In genomic region chr3:108200329-108201323, GRCm38 (mm10) we compare ENCODE assay signal across 8 mouse cellular contexts. TPM values are rescaled to one million over a fixed set of nuclear protein-coding genes. Genes with fewer than 3 reads are reported as not detected.
A peak's percentile ranks its signal among the peaks of the same experiment; 100 is the strongest.
DNase-seq lines count a peak whose midpoint lies in the region; ATAC-seq and TF ChIP-seq lines count a peak whose summit lies in the region.

TSS of gene Cyb561d1 (minus strand) at chr3:108201212.

- H3K36me3 ChIP-seq in heart, embryonic 10.5 days = peaks cover 48% of the 10 kb centered on the region
- peaks cover 41% of the 10 kb centered on the region for H3K36me3 ChIP-seq in kidney, embryonic 15.5 days
- peaks cover 41% of the 10 kb centered on the region for H3K36me3 ChIP-seq in limb, embryonic 15.5 days
- peaks cover 26% of the 10 kb centered on the region for H3K36me3 ChIP-seq in midbrain, postnatal 0 days (ENCODE audit: insufficient read depth, low read length)

- peak within 1 kb of the TSS; percentile 90 for H3K27ac ChIP-seq in heart, embryonic 10.5 days
- H3K27ac ChIP-seq in kidney, embryonic 15.5 days = peak within 1 kb of the TSS; percentile 95
- peak within 1 kb of the TSS; percentile 85 for H3K27ac ChIP-seq in limb, embryonic 15.5 days
- H3K27ac ChIP-seq in midbrain, postnatal 0 days (ENCODE audit: low read depth, low read length) = peak within 1 kb of the TSS; percentile 69

- 2% methylated on average over 44 of the region's 44 CpGs for WGBS in heart, embryonic 10.5 days
- WGBS in kidney, embryonic 15.5 days = 3% methylated on average over 44 of the region's 44 CpGs
- 3% methylated on average over 44 of the region's 44 CpGs for WGBS in limb, embryonic 15.5 days
- 3% methylated on average over 44 of the region's 44 CpGs for whole genome bisulfite sequencing in midbrain, postnatal 0 days

- H3K9me3 ChIP-seq in heart, embryonic 10.5 days = no peaks in the 10 kb centered on the region
- no peaks in the 10 kb centered on the region for H3K9me3 ChIP-seq in kidney, embryonic 15.5 days (replicated peaks)
- H3K9me3 ChIP-seq in limb, embryonic 15.5 days = no peaks in the 10 kb centered on the region
- H3K9me3 ChIP-seq in midbrain, postnatal 0 days (ENCODE audit: low read length) = no peaks in the 10 kb centered on the region

- no peaks in the 10 kb centered on the region; the same call in 1 of the 2 replicates for H3K27me3 ChIP-seq in heart, embryonic 10.5 days (ENCODE audit: insufficient read depth, poor library complexity, severe bottlenecking)
- H3K27me3 ChIP-seq in kidney, embryonic 15.5 days = no peaks in the 10 kb centered on the region
- no peaks in the 10 kb centered on the region for H3K27me3 ChIP-seq in limb, embryonic 15.5 days
- H3K27me3 ChIP-seq in midbrain, postnatal 0 days (ENCODE audit: insufficient read depth, low read length) = no peaks in the 10 kb centered on the region

- H3K9ac ChIP-seq in kidney, embryonic 15.5 days = peak within 1 kb of the TSS; percentile 63
- H3K9ac ChIP-seq in limb, embryonic 15.5 days = peak within 1 kb of the TSS; percentile 33
- peak within 1 kb of the TSS; percentile 70 for H3K9ac ChIP-seq in midbrain, postnatal 0 days (replicated peaks; ENCODE audit: low read length, poor library complexity, severe bottlenecking)

- ATAC-seq in erythroblast, adult 5-6 weeks (replicated peaks; ENCODE audit: low FRiP score, poor library complexity, severe bottlenecking) = peak; percentile 89
- ATAC-seq in kidney, embryonic 15.5 days (replicated peaks; ENCODE audit: low FRiP score) = peak; percentile 93
- peak; percentile 88 for ATAC-seq in limb, embryonic 15.5 days (ENCODE audit: insufficient number of reproducible peaks, low FRiP score, low TSS enrichment, low read depth)
- peak; percentile 76 for ATAC-seq in midbrain, postnatal 0 days (ENCODE audit: low FRiP score)

- peak; percentile 91 for DNase-seq in CD4-positive helper T cell, adult 2 months (ENCODE audit: low read depth, low spot score)
- peak; percentile 92 for DNase-seq in brain, embryonic 14.5 days (ENCODE audit: low read depth)
- peak; percentile 98 for DNase-seq in heart, embryonic 10.5 days (ENCODE audit: low spot score)
- peak; percentile 80 for DNase-seq in midbrain, postnatal 0 days (ENCODE audit: low spot score)
- DNase-seq in spleen, postnatal 14 days (ENCODE audit: low spot score in 2 of 2) = peak; percentile 89 to 90

- peak within 1 kb of the TSS; percentile 72 for H3K4me2 ChIP-seq in kidney, embryonic 15.5 days
- H3K4me2 ChIP-seq in limb, embryonic 15.5 days = peak within 1 kb of the TSS; percentile 64
- H3K4me2 ChIP-seq in midbrain, postnatal 0 days (ENCODE audit: low read depth, low read length, poor library complexity, severe bottlenecking) = peak within 1 kb of the TSS; percentile 76

- peak within 1 kb of the TSS; percentile 80 for H3K4me3 ChIP-seq in heart, embryonic 10.5 days
- peak within 1 kb of the TSS; percentile 83 for H3K4me3 ChIP-seq in kidney, embryonic 15.5 days (replicated peaks)
- H3K4me3 ChIP-seq in limb, embryonic 15.5 days = peak within 1 kb of the TSS; percentile 58
- peak within 1 kb of the TSS; percentile 56 for H3K4me3 ChIP-seq in midbrain, postnatal 0 days (ENCODE audit: low read depth, low read length)

- no peak for TF ChIP-seq POLR2A in brain, embryonic 14.5 days (IDR thresholded peaks at IDR 0.05; ENCODE audit: borderline replicate concordance, extremely low read depth, insufficient read depth, insufficient read length, poor library complexity, severe bottlenecking)

- peaks cover 51% of the 10 kb centered on the region for H3K4me1 ChIP-seq in heart, embryonic 10.5 days
- peaks cover 55% of the 10 kb centered on the region for H3K4me1 ChIP-seq in kidney, embryonic 15.5 days
- H3K4me1 ChIP-seq in limb, embryonic 15.5 days = peaks cover 61% of the 10 kb centered on the region
- H3K4me1 ChIP-seq in midbrain, postnatal 0 days (ENCODE audit: insufficient read depth, low read length) = peaks cover 5% of the 10 kb centered on the region; the same call in 1 of the 2 replicates

- peak; percentile 43; the same call in 1 of the 2 replicates for TF ChIP-seq CTCF in brain, embryonic 14.5 days (IDR thresholded peaks at IDR 0.05; ENCODE audit: borderline replicate concordance, extremely low read depth, insufficient read depth, insufficient read length)
- peak; percentile 67 for TF ChIP-seq CTCF in midbrain, postnatal 0 days (IDR thresholded peaks at IDR 0.05)

RNA-seq across cellular contexts. Expression of gene Cyb561d1, which starts in this region (rescaled TPM):
- polyA plus RNA-seq in brain, embryonic 14.5 days (2012; rRNA removed) = 8.4 and 8.7 TPM in 2 replicates
- total RNA-seq in erythroblast, adult 5-6 weeks (2015; ENCODE audit: low replicate concordance) = 0.63 and 1.3 TPM in 2 replicates
- total RNA-seq in erythroblast, adult 5-6 weeks (2017; ENCODE audit: low replicate concordance) = 1.1 and 1.7 TPM in 2 replicates
- 3.1 and 3.9 TPM in 2 replicates for polyA plus RNA-seq in heart, embryonic 10.5 days (2016; fragmentation: Nextera tagmentation; extraction: Ambion mirVana)
- 3.8 TPM in 2 replicates for polyA plus RNA-seq in kidney, embryonic 15.5 days (2015; fragmentation: Nextera tagmentation; extraction: Ambion mirVana)
- 2.4 and 3.1 TPM in 2 replicates for polyA plus RNA-seq in limb, embryonic 15.5 days (2015; fragmentation: Nextera tagmentation; extraction: Ambion mirVana)
- 3.7 and 4.9 TPM in 2 replicates for total RNA-seq in midbrain, postnatal 0 days (2014; rRNA removed)
- polyA plus RNA-seq in midbrain, postnatal 0 days (2015; fragmentation: Nextera tagmentation; extraction: Ambion mirVana) = 3.5 and 4.0 TPM in 2 replicates

Comparison
In these comparisons a context has a peak if more than half of its experiments do, and no peak if none do; other contexts are left out.
1. Peak in every context shown above with its lines: DNase-seq, ATAC-seq, H3K4me3 ChIP-seq and H3K27ac ChIP-seq.